Mouse (Mus musculus) C2C12 (cell line): ENCODE measurements at regions not wholly inside any gene's neighbourhood (a gene's known extent, or its start where the extent isn't known, plus 50 kb on each side); places are given as distances from the start of the nearest gene placed in this dataset.

Experiments
- CEBPB ChIP-seq: IDR thresholded peaks from one replicate; pipeline ENCODE4 v1.6.1; 2011; ENCODE audit warnings: low read depth, mild to moderate bottlenecking, control low read depth, moderate library complexity
- CTCF ChIP-seq: IDR thresholded peaks from one replicate; pipeline ENCODE4 v1.5.1; 2011; ENCODE audit not compliant: control insufficient read depth, insufficient read depth, insufficient read length
- FOSL1 ChIP-seq: IDR thresholded peaks from one replicate; pipeline ENCODE4 v1.8.0; 2011; ENCODE audit warnings: mild to moderate bottlenecking, low read length; ENCODE audit not compliant: poor library complexity, insufficient read depth, severe bottlenecking
- MYOG ChIP-seq: IDR thresholded peaks from one replicate; pipeline ENCODE4 v1.6.1; 2011; ENCODE audit not compliant: control insufficient read depth, insufficient read length; ENCODE audit errors: extremely low read depth
- USF1 ChIP-seq: IDR thresholded peaks from one replicate; pipeline ENCODE4 v1.6.1; 2011; ENCODE audit warnings: low read depth, mild to moderate bottlenecking, control low read depth, moderate library complexity

DNA sequence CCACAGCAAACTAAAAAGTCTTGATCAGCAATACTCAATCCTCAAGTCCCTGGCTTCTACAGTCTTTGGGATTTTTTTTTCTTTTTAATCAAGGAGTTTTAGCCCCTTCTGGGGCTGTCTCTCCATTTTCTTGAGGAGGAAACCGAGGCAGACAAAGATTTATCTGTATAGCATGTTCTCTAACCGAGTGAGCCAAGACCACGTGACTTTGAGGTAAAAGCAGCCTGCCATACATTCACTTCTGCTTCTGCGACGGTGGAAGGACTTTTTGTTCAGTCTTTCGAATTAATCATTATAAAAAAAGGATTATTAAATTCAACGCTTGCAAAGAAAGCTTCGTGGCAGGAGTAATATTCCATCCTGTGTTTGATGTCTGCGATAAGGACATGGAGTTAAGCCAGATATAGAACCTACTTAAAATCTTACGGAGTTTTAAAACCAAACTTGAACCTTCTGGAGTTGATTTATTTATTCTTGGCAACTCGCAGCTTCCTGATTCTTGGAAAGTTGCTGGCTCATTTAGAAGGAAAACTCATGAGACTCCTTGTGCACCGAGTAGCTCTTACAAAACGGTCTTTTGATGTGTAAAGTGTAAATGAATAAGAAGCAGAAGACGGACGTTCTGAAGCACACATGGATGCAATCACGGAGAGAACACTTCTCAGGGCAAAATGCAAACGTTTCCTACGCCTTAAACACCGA, 91.7 kb upstream of the Adpgk start:
- TF ChIP-seq CTCF = no peak
- no peak for TF ChIP-seq FOSL1
- no peak for TF ChIP-seq MYOG
- no peak for TF ChIP-seq CEBPB
- TF ChIP-seq USF1 = no peak
